Mouse (Mus musculus) E14TG2a.4 (cell line): ENCODE data around the gene Cypt1.

Source experiments
- H3K27me3 ChIP-seq: 2 replicates; pipeline ENCODE4 v1.6.1; 2014; ENCODE audit warnings: low read length, control low read depth; ENCODE audit not compliant: insufficient read depth
- H3K36me3 ChIP-seq: 2 replicates; pipeline ENCODE4 v1.6.1; 2014; ENCODE audit warnings: low read length, control low read depth; ENCODE audit not compliant: insufficient read depth
- H3K4me1 ChIP-seq: replicated peaks from 2 replicates; pipeline ENCODE4 v1.6.1; 2014; ENCODE audit warnings: low read depth, low read length, control low read depth
- H3K4me3 ChIP-seq: replicated peaks from 2 replicates; pipeline ENCODE4 v1.5.1; 2014; ENCODE audit warnings: mild to moderate bottlenecking, low read length
- H3K9me3 ChIP-seq: 2 replicates; pipeline ENCODE4 v1.6.1; 2014; ENCODE audit warnings: low read length, control low read depth
- CTCF ChIP-seq: conservative IDR thresholded peaks from 2 replicates; pipeline ENCODE4 v1.5.1; 2014; ENCODE audit warnings: low read length
- NANOG ChIP-seq: IDR thresholded peaks from 2 replicates; pipeline ENCODE4 v1.6.1; 2014; ENCODE audit warnings: borderline replicate concordance, low read length, mixed read lengths
- POU5F1 ChIP-seq: IDR thresholded peaks from 2 replicates; pipeline ENCODE4 v1.6.1; 2014; ENCODE audit warnings: low read length, borderline replicate concordance

Cypt1 gene

GRCm38 (mm10) chrX:16522569-16522968, at the start of gene Cypt1:
Cypt1 (plus strand) TSS chrX:16522869.
- Histone ChIP-seq H3K9me3 (no peaks in the 10 kb centered on the region), H3K4me1 (no peaks in the 10 kb centered on the region), H3K4me3 (no peak within 1 kb of the TSS), H3K27me3 (no peaks in the 10 kb centered on the region), H3K36me3 (no peaks in the 10 kb centered on the region)
- TF ChIP-seq CTCF = no peak
- no peak for TF ChIP-seq POU5F1
- no peak for TF ChIP-seq NANOG

DNA sequence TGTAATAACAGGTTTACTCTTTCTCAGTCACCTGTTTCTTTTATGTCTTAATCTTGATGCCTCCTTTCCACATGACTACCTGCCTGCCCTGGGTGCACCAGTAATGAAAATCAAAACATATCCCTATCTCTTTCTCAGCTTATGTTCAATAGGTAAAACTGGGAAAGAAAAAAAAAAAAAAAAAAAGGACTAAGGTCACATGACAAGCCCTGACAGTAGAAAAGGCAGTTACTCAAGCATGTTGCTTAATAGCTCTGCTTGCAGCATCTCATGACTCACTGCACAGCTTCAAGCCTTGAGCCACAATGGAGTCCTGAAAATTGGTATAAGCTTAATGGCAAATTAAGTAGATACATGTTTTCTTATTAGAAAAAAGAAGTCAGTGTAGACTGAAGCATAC, 24.1 kb downstream of the Cypt1 start:
- no peaks in the 10 kb centered on the region for H3K36me3 ChIP-seq
- no peaks in the 10 kb centered on the region for H3K9me3 ChIP-seq
- TF ChIP-seq NANOG (no peak), POU5F1 (no peak), CTCF (no peak)

DNA sequence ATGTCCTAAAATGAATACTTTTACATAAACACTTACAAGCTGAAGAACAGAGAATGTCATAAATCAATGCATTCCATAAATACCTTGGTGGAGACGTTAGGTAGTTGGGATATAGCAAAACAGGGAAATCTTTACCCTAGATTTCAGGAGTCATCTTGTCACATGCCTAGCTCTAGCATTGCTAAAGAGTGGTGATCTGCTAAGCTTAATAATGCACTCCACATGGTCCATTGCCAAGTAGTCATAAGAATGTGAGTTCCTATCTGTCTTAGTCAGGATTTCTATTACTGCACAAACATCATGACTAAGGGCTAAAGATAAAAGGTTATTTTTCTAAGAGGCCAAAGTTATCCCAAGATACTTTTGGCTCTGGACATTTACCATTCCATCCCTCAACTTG, 34.4 kb downstream of the Cypt1 start:
- TF ChIP-seq POU5F1 (no peak), CTCF (no peak), NANOG (no peak)
- Histone ChIP-seq H3K36me3 (no peaks in the 10 kb centered on the region), H3K4me1 (no peaks in the 10 kb centered on the region), H3K9me3 (no peaks in the 10 kb centered on the region), H3K27me3 (no peaks in the 10 kb centered on the region), H3K4me3 (no peak overlapping the region)

More for the DNA sequence above, 24.1 kb downstream of the Cypt1 start:
- Histone ChIP-seq H3K4me3 (no peak overlapping the region), H3K27me3 (no peaks in the 10 kb centered on the region), H3K4me1 (no peaks in the 10 kb centered on the region)

GRCm38 (mm10) chrX:16558501-16558900, 35.8 kb downstream of the Cypt1 start:
- H3K27me3 ChIP-seq = no peaks in the 10 kb centered on the region
- no peaks in the 10 kb centered on the region for H3K4me1 ChIP-seq
- H3K9me3 ChIP-seq = no peaks in the 10 kb centered on the region
- no peak for TF ChIP-seq CTCF
- TF ChIP-seq POU5F1 = no peak
- no peak for TF ChIP-seq NANOG
- no peaks in the 10 kb centered on the region for H3K36me3 ChIP-seq
- H3K4me3 ChIP-seq = no peak overlapping the region
